Mouse (Mus musculus): ENCODE measurements around the gene Lrrc1. TPM values are rescaled to one million over a fixed set of nuclear protein-coding genes. Genes with fewer than 3 reads are reported as not detected.

Lrrc1 gene
- polyA plus RNA-seq, 1 experiment from 2014 or later, result 14.9 TPM

DNA sequence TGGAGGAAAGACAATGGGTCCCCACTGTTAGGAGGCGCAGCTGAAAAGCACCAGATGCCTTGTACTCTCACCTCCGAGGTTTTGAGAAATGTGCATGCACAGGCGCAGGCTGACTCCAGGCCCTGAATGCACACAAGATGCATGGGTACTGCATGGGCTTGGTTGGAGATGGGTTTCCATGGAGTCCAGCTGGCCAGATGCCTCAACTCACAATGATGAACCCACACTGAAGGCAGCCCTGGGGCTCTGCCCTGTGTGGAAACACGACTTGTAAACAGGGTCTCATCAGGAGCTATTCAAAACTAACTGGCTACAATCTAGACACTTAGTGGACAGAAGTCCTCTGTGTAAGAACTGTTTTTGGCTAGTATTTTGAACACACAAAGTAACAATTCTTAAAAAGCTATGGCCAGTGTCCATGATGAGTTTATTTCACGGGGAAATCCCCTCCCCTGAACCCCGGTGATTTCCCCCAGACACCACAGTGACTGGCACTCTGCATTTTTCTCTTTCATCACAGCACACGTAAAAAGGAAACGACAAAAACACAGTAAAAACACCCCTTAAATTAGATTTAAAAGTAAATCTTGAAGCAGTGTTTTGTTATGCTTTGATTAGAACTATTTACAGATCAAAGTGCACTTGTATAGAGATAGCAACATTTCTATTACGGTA, 114.1 kb downstream of the Lrrc1 start:
- WGBS, result 74% methylated on average over 9 of the region's 9 CpGs
- H3K4me2 ChIP-seq (replicated peaks; ENCODE audit: low read depth), result no peak overlapping the region
- peaks cover 2% of the 10 kb centered on the region; the same call in 1 of the 2 replicates for H3K36me3 ChIP-seq (ENCODE audit: control insufficient read depth, insufficient read depth, low read length)
- H3K9ac ChIP-seq (ENCODE audit: low read length), result no peak overlapping the region
- DNase-seq (ENCODE audit: low spot score) (no peak), ATAC-seq (ENCODE audit: low FRiP score, low TSS enrichment) (no peak)
- peaks cover 7% of the 10 kb centered on the region for H3K4me1 ChIP-seq (replicated peaks; ENCODE audit: control insufficient read depth, insufficient read depth)
- TF ChIP-seq CTCF (IDR thresholded peaks at IDR 0.05; ENCODE audit: low read depth) (no peak), EP300 (optimal IDR thresholded peaks at IDR 0.05) (no peak)
- no peaks in the 10 kb centered on the region for H3K9me3 ChIP-seq (ENCODE audit: control insufficient read depth, low read length)
- no peak overlapping the region for H3K4me3 ChIP-seq (ENCODE audit: low read depth, low read length)
- no peaks in the 10 kb centered on the region for H3K27me3 ChIP-seq (ENCODE audit: control insufficient read depth, insufficient read depth, low read length)
- H3K27ac ChIP-seq (replicated peaks), result no peak overlapping the region

DNA sequence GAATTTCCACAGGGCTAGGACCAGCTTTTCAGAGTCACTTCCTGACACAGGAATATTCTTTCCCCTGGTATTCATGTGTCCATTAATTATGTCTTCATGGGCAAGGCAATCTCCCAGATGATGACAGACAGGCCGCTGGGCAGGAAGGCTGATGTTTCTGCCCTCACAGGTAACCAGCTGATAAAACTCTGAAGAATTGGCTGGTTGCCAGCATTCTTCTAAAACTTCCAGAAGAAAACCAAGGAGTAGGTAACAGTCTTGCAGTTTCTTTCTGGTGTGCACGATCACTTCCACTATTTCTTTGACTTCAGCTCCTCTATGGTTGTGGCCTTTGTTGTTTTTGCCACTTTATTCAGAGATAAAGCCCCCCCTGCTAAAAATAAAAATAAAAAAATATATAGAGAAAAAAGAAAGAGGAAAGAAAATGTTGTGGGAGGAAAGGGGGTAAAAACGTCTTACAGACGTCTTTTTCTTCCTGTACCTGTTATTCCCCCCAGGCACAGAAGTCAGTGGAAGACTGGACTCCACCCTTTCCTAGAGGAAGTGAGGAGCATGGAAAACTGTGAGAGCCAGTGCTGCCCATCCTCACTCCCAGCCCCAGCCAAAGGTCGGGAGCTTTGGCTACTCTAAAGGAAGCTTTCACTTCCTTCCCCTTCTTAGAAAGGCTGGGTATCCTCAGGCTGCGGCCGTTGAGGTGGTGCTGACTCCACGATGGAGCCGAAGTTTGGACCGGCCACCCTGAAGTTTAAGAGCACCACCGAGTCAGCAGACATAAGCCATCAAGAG, 115.2 kb downstream of the Lrrc1 start:
- TF ChIP-seq EP300 (optimal IDR thresholded peaks at IDR 0.05) (no peak), CTCF (IDR thresholded peaks at IDR 0.05; ENCODE audit: low read depth) (no peak)
- Histone ChIP-seq H3K27ac (replicated peaks) (no peak overlapping the region), H3K4me1 (replicated peaks; ENCODE audit: control insufficient read depth, insufficient read depth) (peaks cover 7% of the 10 kb centered on the region), H3K4me2 (replicated peaks; ENCODE audit: low read depth) (no peak overlapping the region), H3K9ac (ENCODE audit: low read length) (no peak overlapping the region), H3K9me3 (ENCODE audit: control insufficient read depth, low read length) (no peaks in the 10 kb centered on the region), H3K4me3 (ENCODE audit: low read depth, low read length) (no peak overlapping the region), H3K36me3 (ENCODE audit: control insufficient read depth, insufficient read depth, low read length) (peaks cover 2% of the 10 kb centered on the region; the same call in 1 of the 2 replicates), H3K27me3 (ENCODE audit: control insufficient read depth, insufficient read depth, low read length) (no peaks in the 10 kb centered on the region)
- DNase-seq (ENCODE audit: low spot score) (no peak), ATAC-seq (ENCODE audit: low FRiP score, low TSS enrichment) (no peak)
- 69% methylated on average over 11 of the region's 11 CpGs for WGBS

DNA sequence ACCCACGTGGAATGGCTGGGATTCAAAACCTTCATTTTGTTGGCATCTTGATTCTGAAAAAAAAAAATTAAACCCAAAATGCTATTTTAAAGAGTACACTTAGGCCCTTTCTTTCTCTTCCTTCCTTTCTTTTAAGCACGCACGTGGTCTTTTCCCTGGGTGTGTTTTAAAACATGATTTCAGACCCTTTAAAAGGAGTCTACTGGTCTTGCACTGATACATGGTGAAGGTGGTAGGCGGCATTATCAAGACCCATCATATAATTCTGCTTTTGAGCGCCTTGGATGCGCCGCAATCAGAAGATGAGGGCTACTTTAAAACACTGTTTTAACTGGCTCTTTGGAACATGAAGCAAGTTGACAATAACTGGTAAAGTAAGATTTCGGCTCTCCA, 115.9 kb downstream of the Lrrc1 start:
- 86% methylated on average over 8 of the region's 8 CpGs for WGBS
- no peaks in the 10 kb centered on the region for H3K9me3 ChIP-seq (ENCODE audit: control insufficient read depth, low read length)
- no peak for TF ChIP-seq CTCF (IDR thresholded peaks at IDR 0.05; ENCODE audit: low read depth)
- TF ChIP-seq EP300 (optimal IDR thresholded peaks at IDR 0.05), result no peak
- peaks cover 2% of the 10 kb centered on the region; the same call in 1 of the 2 replicates for H3K36me3 ChIP-seq (ENCODE audit: control insufficient read depth, insufficient read depth, low read length)
- H3K4me3 ChIP-seq (ENCODE audit: low read depth, low read length), result no peak overlapping the region
- no peak for ATAC-seq (ENCODE audit: low FRiP score, low TSS enrichment)
- H3K4me2 ChIP-seq (replicated peaks; ENCODE audit: low read depth), result no peak overlapping the region
- no peaks in the 10 kb centered on the region for H3K27me3 ChIP-seq (ENCODE audit: control insufficient read depth, insufficient read depth, low read length)
- no peak overlapping the region for H3K9ac ChIP-seq (ENCODE audit: low read length)
- DNase-seq (ENCODE audit: low spot score), result no peak
- H3K4me1 ChIP-seq (replicated peaks; ENCODE audit: control insufficient read depth, insufficient read depth), result peaks cover 7% of the 10 kb centered on the region
- peak overlapping the region; percentile 70; the same call in 1 of the 2 replicates for H3K27ac ChIP-seq (replicated peaks)

DNA sequence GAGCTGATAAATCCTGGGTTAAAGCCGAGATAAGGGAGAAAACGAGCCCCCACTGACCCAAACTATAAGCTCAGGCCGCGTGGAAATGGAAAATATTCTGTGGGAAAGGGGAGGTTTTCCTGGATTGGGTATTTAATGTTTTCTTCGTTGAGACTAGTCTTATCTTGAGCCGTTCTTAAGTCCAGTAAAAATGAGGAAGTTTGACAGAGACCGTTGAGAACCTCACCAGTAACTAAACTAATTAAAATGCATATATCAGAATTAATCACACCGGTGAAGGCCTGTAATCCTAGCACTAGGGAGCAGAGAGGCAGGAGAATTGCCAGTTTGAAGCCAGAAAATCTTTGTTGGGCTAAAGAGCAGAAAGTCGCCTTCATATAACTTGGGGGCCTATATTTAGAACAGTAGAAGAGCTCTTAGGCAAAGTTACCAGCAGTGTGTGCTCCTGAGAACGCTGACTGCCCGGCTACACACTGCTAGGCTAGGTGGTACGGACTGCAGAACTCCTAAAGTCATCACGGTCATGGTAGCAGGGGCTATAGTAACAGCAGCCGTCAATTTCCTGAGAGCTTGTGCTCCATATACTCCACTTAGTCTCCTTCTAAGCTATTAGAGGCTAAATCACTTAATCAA, 116.4 kb downstream of the Lrrc1 start:
- no peak overlapping the region; the same call in 1 of the 2 replicates for H3K9ac ChIP-seq (ENCODE audit: low read length)
- no peak for DNase-seq (ENCODE audit: low spot score)

DNA sequence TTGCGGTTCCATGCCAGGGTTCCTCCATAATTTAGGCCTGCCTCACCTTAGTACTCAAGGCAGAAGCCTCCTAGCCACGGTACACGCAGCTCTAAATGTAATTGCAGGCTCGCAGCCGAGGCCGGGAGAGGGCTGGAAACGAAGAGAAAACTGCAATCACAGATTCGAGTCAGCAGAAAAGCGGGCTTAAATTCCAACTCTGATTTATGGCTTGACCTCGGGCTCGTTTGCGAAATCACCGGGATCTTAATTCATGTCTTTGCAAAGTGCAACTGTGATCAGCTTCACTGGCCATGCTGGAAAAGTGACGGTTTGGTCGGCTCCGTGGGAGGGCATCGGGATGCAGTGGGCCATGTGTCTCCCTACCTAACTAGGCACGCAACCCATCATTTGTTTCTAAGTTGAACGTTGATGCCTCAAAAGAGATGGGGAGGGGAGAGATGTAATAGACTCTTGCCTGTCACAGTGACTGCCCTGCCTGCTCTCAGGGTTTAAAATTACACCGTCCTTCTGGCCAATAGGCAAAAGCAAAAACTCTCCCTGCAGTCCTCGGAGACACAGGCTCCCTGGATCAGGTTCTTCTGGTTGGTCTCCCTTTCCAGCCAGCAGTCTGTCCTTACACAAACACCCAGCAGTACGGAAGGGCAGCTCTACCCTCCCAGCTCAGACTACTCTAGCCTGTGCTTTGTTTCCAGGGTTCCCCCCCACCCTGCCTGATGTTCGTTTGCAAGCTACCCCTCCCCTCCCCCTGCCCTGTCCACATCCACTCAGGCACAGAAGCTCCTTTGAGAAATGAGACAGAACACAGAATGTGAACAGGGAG, 117.2 kb downstream of the Lrrc1 start:
- WGBS, result 17% methylated on average over 23 of the region's 23 CpGs
- DNase-seq (ENCODE audit: low spot score) (peak; percentile 63), ATAC-seq (ENCODE audit: low FRiP score, low TSS enrichment) (peak; percentile 75)
- Histone ChIP-seq H3K27me3 (ENCODE audit: control insufficient read depth, insufficient read depth, low read length) (no peaks in the 10 kb centered on the region), H3K9me3 (ENCODE audit: control insufficient read depth, low read length) (no peaks in the 10 kb centered on the region), H3K9ac (ENCODE audit: low read length) (peak overlapping the region; percentile 1; the same call in 1 of the 2 replicates), H3K36me3 (ENCODE audit: control insufficient read depth, insufficient read depth, low read length) (peaks cover 2% of the 10 kb centered on the region; the same call in 1 of the 2 replicates), H3K27ac (replicated peaks) (peak overlapping the region; percentile 70), H3K4me3 (ENCODE audit: low read depth, low read length) (no peak overlapping the region), H3K4me2 (replicated peaks; ENCODE audit: low read depth) (peak overlapping the region; percentile 44), H3K4me1 (replicated peaks; ENCODE audit: control insufficient read depth, insufficient read depth) (peaks cover 7% of the 10 kb centered on the region)
- TF ChIP-seq EP300 (optimal IDR thresholded peaks at IDR 0.05) (no peak), CTCF (IDR thresholded peaks at IDR 0.05; ENCODE audit: low read depth) (no peak)

More for the DNA sequence above, 116.4 kb downstream of the Lrrc1 start:
- Histone ChIP-seq H3K36me3 (ENCODE audit: control insufficient read depth, insufficient read depth, low read length) (peaks cover 2% of the 10 kb centered on the region; the same call in 1 of the 2 replicates), H3K9me3 (ENCODE audit: control insufficient read depth, low read length) (no peaks in the 10 kb centered on the region), H3K4me1 (replicated peaks; ENCODE audit: control insufficient read depth, insufficient read depth) (peaks cover 7% of the 10 kb centered on the region), H3K27me3 (ENCODE audit: control insufficient read depth, insufficient read depth, low read length) (no peaks in the 10 kb centered on the region), H3K4me3 (ENCODE audit: low read depth, low read length) (no peak overlapping the region), H3K27ac (replicated peaks) (peak overlapping the region; percentile 70), H3K4me2 (replicated peaks; ENCODE audit: low read depth) (peak overlapping the region; percentile 44; the same call in 1 of the 2 replicates)
- 30% methylated on average over 14 of the region's 14 CpGs for WGBS
- TF ChIP-seq CTCF (IDR thresholded peaks at IDR 0.05; ENCODE audit: low read depth) (no peak), EP300 (optimal IDR thresholded peaks at IDR 0.05) (no peak)
- ATAC-seq (ENCODE audit: low FRiP score, low TSS enrichment), result no peak

Data from stomach, postnatal 0 days (tissue).